35 mouse cellular contexts compared by ENCODE assay signal in the genomic region with DNA sequence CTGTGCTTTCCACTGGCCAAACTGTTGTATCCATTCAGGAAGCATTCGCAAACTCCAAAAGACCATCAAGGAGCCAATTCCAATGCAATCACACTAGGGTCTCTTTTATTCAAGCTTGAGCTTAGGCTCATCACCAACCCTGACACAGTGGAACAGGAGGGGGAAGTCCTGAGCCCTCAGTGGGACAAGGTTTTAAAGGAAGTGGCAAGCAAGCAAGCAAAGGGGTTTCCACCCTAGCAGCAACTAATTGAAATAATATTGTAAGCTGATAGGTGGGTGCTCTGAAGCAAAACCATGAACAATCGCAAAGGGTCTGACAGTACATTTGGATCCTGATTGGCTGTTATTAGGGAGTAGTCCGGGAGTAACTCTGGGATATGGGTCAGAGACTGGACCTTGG. TPM values are rescaled to one million over a fixed set of nuclear protein-coding genes. Genes with fewer than 3 reads are reported as not detected.
"Had no signal": no experiment of that assay in that cellular context is flagged by ENCODE, and none has a peak within 500 bp of the region (broad histone marks: within the 10 kb centered on the region; RNA-seq: fewer than 3 reads in every experiment).

No protein-coding gene starts in this region.

- H3K27ac ChIP-seq: heart, embryonic 10.5 days; heart, embryonic 13.5 days; heart, embryonic 15.5 days; hindbrain, embryonic 10.5 days; hindbrain, embryonic 12.5 days; hindbrain, embryonic 13.5 days; hindbrain, embryonic 14.5 days; hindbrain, embryonic 15.5 days; hindbrain, postnatal 0 days; intestine, embryonic 15.5 days; kidney, embryonic 15.5 days; kidney, postnatal 0 days; layer of hippocampus, adult 2 months; left cerebral cortex, adult 2 months had no signal

- DNase-seq: heart, postnatal 10 days; heart, postnatal 14 days; heart, postnatal 36 days; heart, postnatal 4 days; kidney, adult 11 months; kidney, adult 18-20 months; kidney, adult 2 months; kidney, adult 8-10 months; kidney, adult 9 months; kidney, postnatal 10 days; kidney, postnatal 14 days; kidney, postnatal 25 days; kidney, postnatal 36 days; kidney, postnatal 4 days; layer of hippocampus, adult 9-11 months; layer of hippocampus, postnatal 36 days had no signal

- H3K27me3 ChIP-seq: heart, embryonic 12.5 days; heart, embryonic 13.5 days; heart, embryonic 15.5 days; hindbrain, embryonic 12.5 days; hindbrain, embryonic 13.5 days; hindbrain, embryonic 15.5 days; intestine, embryonic 15.5 days; kidney, embryonic 15.5 days had no signal

- H3K9ac ChIP-seq: heart, embryonic 12.5 days; heart, embryonic 13.5 days; heart, embryonic 15.5 days; hindbrain, embryonic 12.5 days; hindbrain, embryonic 13.5 days; hindbrain, embryonic 14.5 days; hindbrain, embryonic 15.5 days; intestine, embryonic 15.5 days; kidney, embryonic 15.5 days had no signal

- H3K4me1 ChIP-seq: heart, embryonic 10.5 days; heart, embryonic 12.5 days; heart, embryonic 13.5 days; heart, embryonic 15.5 days; hindbrain, embryonic 10.5 days; hindbrain, embryonic 12.5 days; hindbrain, embryonic 13.5 days; hindbrain, embryonic 15.5 days; intestine, embryonic 15.5 days; kidney, embryonic 15.5 days had no signal

- H3K9me3 ChIP-seq: heart, embryonic 10.5 days; heart, embryonic 12.5 days; heart, embryonic 13.5 days; heart, embryonic 15.5 days; hindbrain, embryonic 10.5 days; hindbrain, embryonic 12.5 days; hindbrain, embryonic 13.5 days; hindbrain, embryonic 15.5 days; intestine, embryonic 15.5 days; kidney, embryonic 15.5 days had no signal

- H3K36me3 ChIP-seq: heart, embryonic 10.5 days; heart, embryonic 12.5 days; heart, embryonic 13.5 days; heart, embryonic 15.5 days; hindbrain, embryonic 10.5 days; hindbrain, embryonic 12.5 days; hindbrain, embryonic 13.5 days; hindbrain, embryonic 15.5 days; intestine, embryonic 15.5 days; kidney, embryonic 15.5 days had no signal

- H3K4me3 ChIP-seq: heart, embryonic 10.5 days; heart, embryonic 12.5 days; heart, embryonic 13.5 days; heart, embryonic 15.5 days; hindbrain, embryonic 10.5 days; hindbrain, embryonic 12.5 days; hindbrain, embryonic 13.5 days; hindbrain, embryonic 15.5 days; intestine, embryonic 15.5 days; kidney, embryonic 15.5 days; layer of hippocampus, adult 2 months; left cerebral cortex, adult 2 months had no signal

- H3K4me2 ChIP-seq: heart, embryonic 11.5 days; heart, embryonic 12.5 days; heart, embryonic 13.5 days; heart, embryonic 15.5 days; hindbrain, embryonic 12.5 days; hindbrain, embryonic 13.5 days; hindbrain, embryonic 14.5 days; hindbrain, embryonic 15.5 days; intestine, embryonic 15.5 days; kidney, embryonic 15.5 days had no signal

RNA-seq across cellular contexts. Expression of gene Hecw2, which starts 25.3 kb away (rescaled TPM):
- total RNA-seq: hematopoietic stem cell, adult 5-6 weeks had no signal

RNA-seq across cellular contexts. Expression of gene Ccdc150, which starts 30.2 kb away (rescaled TPM):
- total RNA-seq: hindbrain, postnatal 0 days; left cerebral cortex, adult 18-20 months; left cerebral cortex, adult 2 months had no signal
- polyA plus RNA-seq: kidney, adult 2 months; large intestine, adult 2 months had no signal
